ENCODE assay signal across 10 mouse cellular contexts in the genomic region with DNA sequence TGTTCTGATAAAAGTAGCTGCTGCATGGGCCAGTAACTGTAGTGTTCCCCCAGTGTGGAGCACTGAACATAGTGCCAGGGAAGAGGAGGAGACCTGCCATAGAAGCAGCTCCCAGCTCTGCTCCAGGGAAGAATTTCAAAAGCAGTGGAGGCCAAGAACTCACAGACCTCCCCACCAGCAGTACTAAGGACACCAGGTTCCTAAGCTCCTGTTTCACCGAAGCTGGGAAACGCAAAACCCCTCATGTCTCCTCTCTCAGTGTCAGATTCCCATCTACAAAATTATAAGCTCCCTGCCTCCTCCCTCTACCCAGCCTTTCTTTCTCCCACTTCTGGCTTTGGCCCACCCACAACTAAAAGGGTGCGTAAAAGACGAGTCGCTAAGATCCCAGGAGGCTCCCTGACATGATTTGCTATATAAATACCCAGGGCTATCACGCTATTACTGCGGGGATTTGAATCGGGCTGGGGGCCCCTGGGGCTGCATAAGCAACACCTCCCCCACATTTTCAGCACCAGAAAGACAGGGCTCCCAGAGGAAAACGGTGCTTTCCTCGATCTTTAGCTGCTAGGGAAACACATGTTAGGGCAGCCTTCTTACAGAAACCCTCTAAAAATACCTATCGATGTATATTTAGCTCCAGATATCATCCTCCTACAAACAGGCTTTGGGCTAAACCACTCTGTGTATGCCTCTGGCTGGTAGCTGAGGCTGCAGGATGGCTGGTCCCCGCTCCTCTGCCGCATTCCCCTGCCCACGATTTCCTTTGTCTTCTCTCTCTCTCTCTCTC.
A peak's percentile ranks its signal among the peaks of the same experiment; 100 is the strongest.
DNase-seq lines count a peak whose midpoint lies in the region; ATAC-seq and TF ChIP-seq lines count a peak whose summit lies in the region.
"Had no signal": no experiment of that assay in that cellular context is flagged by ENCODE, and none has a peak within 500 bp of the region (broad histone marks: within the 10 kb centered on the region; RNA-seq: fewer than 3 reads in every experiment).

No protein-coding gene starts in this region.

- H3K9me3 ChIP-seq in kidney, embryonic 16.5 days (ENCODE audit: low read length): no peaks in the 10 kb centered on the region
- no peaks in the 10 kb centered on the region for H3K9me3 ChIP-seq in hindbrain, embryonic 14.5 days (ENCODE audit: control insufficient read depth, low read length)
- H3K9me3 ChIP-seq in liver, postnatal 0 days (ENCODE audit: low read length): no peaks in the 10 kb centered on the region
- H3K9me3 ChIP-seq: stomach, embryonic 15.5 days had no signal

- H3K36me3 ChIP-seq in kidney, embryonic 16.5 days (ENCODE audit: insufficient read depth, low read length): no peaks in the 10 kb centered on the region
- H3K36me3 ChIP-seq in hindbrain, embryonic 14.5 days (replicated peaks; ENCODE audit: control insufficient read depth, insufficient read depth): no peaks in the 10 kb centered on the region
- H3K36me3 ChIP-seq in liver, postnatal 0 days (replicated peaks; ENCODE audit: insufficient read depth, low read length): no peaks in the 10 kb centered on the region
- H3K36me3 ChIP-seq: stomach, embryonic 15.5 days had no signal

- TF ChIP-seq EP300 in liver, postnatal 0 days (IDR thresholded peaks at IDR 0.05; ENCODE audit: low read depth): no peak

- no peak for DNase-seq in frontal cortex, postnatal 25 days (ENCODE audit: low spot score in 2 of 2)
- no peak for DNase-seq in kidney, postnatal 14 days
- DNase-seq in hindbrain, embryonic 14.5 days (ENCODE audit: low spot score): no peak
- no peak for DNase-seq in urinary bladder, adult 2 months (ENCODE audit: low spot score)
- DNase-seq in liver, postnatal 0 days: no peak
- DNase-seq: lung, embryonic 14.5 days had no signal

- ATAC-seq in frontal cortex, adult (ENCODE audit: low TSS enrichment): peak; percentile 95
- no peak for ATAC-seq in kidney, embryonic 16.5 days (ENCODE audit: low FRiP score, low TSS enrichment)
- no peak for ATAC-seq in hindbrain, embryonic 14.5 days (ENCODE audit: low FRiP score)
- ATAC-seq in liver, postnatal 0 days: no peak

- H3K9ac ChIP-seq in kidney, embryonic 16.5 days (replicated peaks; ENCODE audit: low read length): no peak overlapping the region
- H3K9ac ChIP-seq in hindbrain, embryonic 14.5 days: peak overlapping the region; percentile 24; the same call in 1 of the 2 replicates
- no peak overlapping the region for H3K9ac ChIP-seq in liver, postnatal 0 days (replicated peaks)
- H3K9ac ChIP-seq: lung, embryonic 14.5 days; stomach, embryonic 15.5 days had no signal

- peak overlapping the region; percentile 15; the same call in 1 of the 2 replicates for H3K4me2 ChIP-seq in kidney, embryonic 16.5 days (replicated peaks; ENCODE audit: low read depth, low read length)
- peak overlapping the region; percentile 19; the same call in 1 of the 2 replicates for H3K4me2 ChIP-seq in hindbrain, embryonic 14.5 days (replicated peaks)
- H3K4me2 ChIP-seq in liver, postnatal 0 days (ENCODE audit: low read depth, low read length): no peak overlapping the region
- H3K4me2 ChIP-seq: lung, embryonic 14.5 days; stomach, embryonic 15.5 days had no signal

- no peaks in the 10 kb centered on the region for H3K4me1 ChIP-seq in kidney, embryonic 16.5 days (ENCODE audit: insufficient read depth, low read length)
- no peaks in the 10 kb centered on the region for H3K4me1 ChIP-seq in hindbrain, embryonic 14.5 days (replicated peaks; ENCODE audit: control insufficient read depth, insufficient read depth, low read length)
- peaks cover 10% of the 10 kb centered on the region for H3K4me1 ChIP-seq in olfactory bulb, adult 2 months (ENCODE audit: control insufficient read depth, insufficient read depth, low read length)
- no peaks in the 10 kb centered on the region for H3K4me1 ChIP-seq in liver, postnatal 0 days (ENCODE audit: insufficient read depth)
- H3K4me1 ChIP-seq: stomach, embryonic 15.5 days had no signal

- no peak overlapping the region for H3K27ac ChIP-seq in kidney, embryonic 16.5 days (ENCODE audit: low read length)
- no peak overlapping the region for H3K27ac ChIP-seq in hindbrain, embryonic 14.5 days
- peak overlapping the region; percentile 89 for H3K27ac ChIP-seq in olfactory bulb, adult 2 months (ENCODE audit: insufficient read depth, low read depth, low read length)
- no peak overlapping the region for H3K27ac ChIP-seq in liver, postnatal 0 days (ENCODE audit: low read depth)
- H3K27ac ChIP-seq: stomach, embryonic 15.5 days had no signal

- TF ChIP-seq CTCF in olfactory bulb, adult 2 months (IDR thresholded peaks at IDR 0.05; ENCODE audit: insufficient read depth, low read depth, low read length): no peak
- TF ChIP-seq CTCF in liver, postnatal 0 days (IDR thresholded peaks at IDR 0.05; ENCODE audit: low read depth): no peak

- H3K4me3 ChIP-seq in kidney, embryonic 16.5 days (ENCODE audit: low read length): no peak overlapping the region
- H3K4me3 ChIP-seq in hindbrain, embryonic 14.5 days (replicated peaks; ENCODE audit: low read length): no peak overlapping the region
- H3K4me3 ChIP-seq in olfactory bulb, adult 2 months (ENCODE audit: insufficient read depth, low read depth, low read length): no peak overlapping the region
- no peak overlapping the region for H3K4me3 ChIP-seq in liver, postnatal 0 days (ENCODE audit: low read depth, low read length)
- H3K4me3 ChIP-seq: stomach, embryonic 15.5 days had no signal

- no peak for TF ChIP-seq POLR2A in olfactory bulb, adult 2 months (IDR thresholded peaks at IDR 0.05; ENCODE audit: insufficient read depth, low read depth, low read length)

- 31% methylated on average over 14 of the region's 14 CpGs for WGBS in kidney, embryonic 16.5 days
- 41% methylated on average over 14 of the region's 14 CpGs for WGBS in hindbrain, embryonic 14.5 days
- WGBS in olfactory bulb, adult 2 months: 22% methylated on average over 14 of the region's 14 CpGs
- WGBS in liver, postnatal 0 days (ENCODE audit: insufficient replicate concordance): 48% methylated on average over 14 of the region's 14 CpGs

- no peaks in the 10 kb centered on the region for H3K27me3 ChIP-seq in kidney, embryonic 16.5 days (ENCODE audit: insufficient read depth, low read length)
- H3K27me3 ChIP-seq in hindbrain, embryonic 14.5 days (ENCODE audit: control insufficient read depth, insufficient read depth, low read length): no peaks in the 10 kb centered on the region
- H3K27me3 ChIP-seq in liver, postnatal 0 days (ENCODE audit: insufficient read depth, low read length): no peaks in the 10 kb centered on the region
- H3K27me3 ChIP-seq: stomach, embryonic 15.5 days had no signal
